Mouse (Mus musculus) olfactory bulb, adult 2 months (tissue): ENCODE measurements around the gene As3mt.

ENCODE experiments used
- CTCF ChIP-seq: fragments of 200-500 bp; IDR thresholded peaks from 2 replicates; pipeline ENCODE4 v1.5.1; 2012; ENCODE audit warnings: low read depth, mild to moderate bottlenecking, low read length, moderate library complexity; ENCODE audit not compliant: insufficient read depth
- POLR2A ChIP-seq: fragments of 200-500 bp; IDR thresholded peaks from 2 replicates; pipeline ENCODE4 v1.6.1; 2012; ENCODE audit warnings: mild to moderate bottlenecking, low read depth, low read length, moderate library complexity; ENCODE audit not compliant: insufficient read depth

GRCm38 (mm10) chr19:46693146-46693545 is 14.1 kb upstream of the As3mt start:
- TF ChIP-seq CTCF (no peak), POLR2A (no peak)
